Mouse (Mus musculus): ENCODE data around the gene 4930438A08Rik.

DNA sequence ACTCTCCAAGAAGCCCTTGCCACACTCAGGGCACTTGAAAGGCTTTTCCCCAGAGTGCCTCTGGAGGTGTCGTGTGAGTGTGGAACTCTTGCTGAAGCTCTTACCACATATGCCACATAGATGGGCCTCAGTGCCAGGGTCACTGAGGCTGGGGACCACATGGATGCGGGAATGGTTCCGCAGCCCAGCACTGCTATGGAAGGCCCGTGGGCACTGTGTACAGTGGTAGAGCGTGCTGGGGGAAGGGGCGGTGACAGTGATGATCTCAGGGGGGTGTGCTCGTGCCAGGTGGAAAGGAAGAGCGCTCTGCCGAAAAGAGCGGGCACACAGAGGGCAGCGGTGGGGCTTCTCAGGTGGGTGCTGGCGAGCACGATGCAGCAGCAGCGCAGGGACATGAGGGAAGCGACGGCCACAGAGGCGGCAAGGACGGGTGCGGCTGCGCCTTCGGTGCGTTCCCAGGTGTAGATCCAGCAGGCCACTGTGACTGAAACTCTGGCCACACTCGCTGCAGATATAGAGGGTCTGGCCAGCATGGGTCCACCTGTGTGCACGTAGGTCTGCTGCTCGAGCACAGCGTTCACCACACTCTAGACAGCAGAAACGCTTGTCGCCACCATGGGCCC is 42.3 kb downstream of the 4930438A08Rik start:
- TF ChIP-seq CTCF (IDR thresholded peaks at IDR 0.05; ENCODE audit: borderline replicate concordance, control insufficient read depth, extremely low read depth, insufficient read depth, low read length, poor library complexity) = no peak
- TF ChIP-seq POLR2A (IDR thresholded peaks at IDR 0.05; ENCODE audit: control insufficient read depth, extremely low read depth, insufficient read depth, low read length, poor library complexity) = no peak
